Mouse (Mus musculus): ENCODE measurements around the gene Olfr49. TPM values are rescaled to one million over a fixed set of nuclear protein-coding genes. Genes with fewer than 3 reads are reported as not detected.

Olfr49 gene
- polyA plus RNA-seq, 1 experiment = not detected

DNA sequence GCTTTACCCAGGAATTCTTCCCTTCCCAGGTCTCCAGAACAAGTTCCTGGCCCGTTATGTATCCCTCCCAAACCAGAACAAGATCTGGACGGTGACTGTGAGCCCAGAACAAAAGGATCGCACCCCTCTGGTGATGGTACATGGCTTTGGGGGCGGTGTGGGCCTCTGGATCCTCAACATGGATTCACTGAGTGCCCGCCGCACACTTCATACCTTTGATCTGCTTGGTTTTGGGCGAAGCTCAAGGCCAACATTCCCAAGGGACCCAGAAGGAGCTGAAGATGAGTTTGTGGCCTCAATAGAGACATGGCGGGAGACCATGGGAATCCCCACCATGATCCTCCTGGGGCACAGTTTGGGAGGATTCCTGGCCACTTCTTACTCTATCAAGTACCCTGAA lies 22.1 kb downstream of the Olfr49 start:
- DNase-seq (ENCODE audit: low spot score) = no peak

DNA sequence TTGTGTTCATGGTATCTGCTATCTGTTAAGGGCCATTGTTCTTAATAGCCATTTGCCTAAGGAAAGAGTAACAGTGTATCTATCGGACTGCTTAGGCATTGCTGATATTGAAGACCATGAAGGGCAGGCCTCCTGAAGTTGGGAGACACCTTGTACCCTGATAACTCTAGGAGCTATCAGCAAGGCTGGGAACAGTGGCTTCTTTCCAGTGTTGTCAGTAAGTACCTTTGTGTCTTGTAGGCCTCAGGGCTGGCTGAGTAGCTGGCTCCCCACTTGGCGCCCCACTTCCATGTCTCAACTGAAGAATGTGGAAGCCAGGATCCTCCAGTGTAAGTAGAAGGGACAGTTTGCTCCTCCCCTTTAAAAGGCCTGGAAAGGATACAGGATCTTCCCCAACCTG lies 23.4 kb downstream of the Olfr49 start:
- DNase-seq (ENCODE audit: low spot score) = no peak

DNA sequence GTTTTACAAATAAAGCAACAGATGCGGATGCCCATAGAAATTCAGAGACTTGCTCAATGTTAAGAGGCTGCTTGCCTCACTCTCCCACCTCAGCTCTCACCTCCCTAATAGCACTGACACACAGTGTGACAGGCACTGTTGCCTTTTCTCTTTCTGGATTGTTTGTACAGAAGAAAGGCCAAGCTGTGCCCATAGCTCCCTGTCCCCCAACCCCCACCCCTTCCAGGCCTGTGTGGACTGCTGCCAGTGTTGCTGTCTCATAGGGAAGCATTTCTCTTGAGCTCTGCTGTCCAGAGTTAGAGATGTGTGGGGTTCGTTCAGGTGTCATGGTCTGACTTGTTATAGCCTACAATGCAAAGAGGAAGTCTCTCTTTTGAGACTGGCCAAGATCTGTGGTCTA lies 24.5 kb downstream of the Olfr49 start:
- no peak for DNase-seq (ENCODE audit: low spot score)

DNA sequence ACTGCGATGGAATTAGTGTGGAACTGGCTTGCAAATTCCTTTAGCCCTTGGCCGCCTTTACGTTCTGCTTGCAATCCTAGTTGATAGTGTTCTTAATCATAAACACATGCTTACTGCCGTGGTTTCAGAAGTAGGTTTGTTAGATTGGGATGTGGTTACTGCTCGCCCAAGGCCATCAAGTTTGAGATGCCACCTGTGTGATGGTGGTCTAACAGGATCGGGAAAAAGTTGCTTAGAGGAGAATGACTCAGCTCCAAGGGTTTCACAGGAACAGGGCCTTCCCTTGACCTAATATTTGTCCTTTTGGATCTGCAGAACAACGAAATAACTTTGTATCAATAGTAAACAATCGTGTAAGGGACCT lies 25.0 kb downstream of the Olfr49 start:
- no peak for DNase-seq (ENCODE audit: low spot score)

DNA sequence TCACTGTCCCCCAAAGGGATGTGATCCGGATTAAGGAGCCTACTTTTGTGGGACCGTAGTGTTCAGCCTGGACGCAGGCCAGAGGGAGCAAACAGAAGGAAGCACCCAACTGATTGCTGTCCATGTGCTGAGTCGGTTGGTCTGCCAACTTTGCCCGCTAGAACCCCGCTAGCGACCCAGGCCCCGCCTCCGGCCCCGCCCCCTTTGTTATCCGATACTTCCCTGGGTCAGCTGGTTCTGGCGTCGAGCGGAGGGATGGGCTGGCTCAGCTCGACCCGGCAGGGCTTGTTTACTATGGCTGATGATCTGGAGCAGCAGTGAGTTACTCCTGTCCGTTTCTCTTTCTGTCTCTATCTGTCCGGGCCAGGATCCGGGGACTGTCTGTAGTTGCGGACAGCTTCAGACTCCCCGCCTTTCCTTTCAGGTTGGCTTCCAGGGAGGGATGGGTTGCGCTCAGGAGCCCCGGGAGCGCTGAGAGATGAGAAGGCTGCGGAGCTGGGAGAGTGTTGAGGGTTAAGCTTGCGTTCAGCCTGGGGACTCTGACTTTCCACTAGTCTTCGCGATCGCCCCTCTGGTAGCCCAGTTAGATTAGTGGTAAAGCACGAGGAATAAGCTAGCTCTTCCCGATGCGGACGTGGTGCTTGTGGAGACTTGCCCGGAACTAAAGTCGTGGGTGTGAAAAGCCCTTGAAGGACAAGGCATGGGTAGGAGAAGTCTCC lies 25.6 kb downstream of the Olfr49 start:
- peak; percentile 82 for DNase-seq (ENCODE audit: low spot score)

DNA sequence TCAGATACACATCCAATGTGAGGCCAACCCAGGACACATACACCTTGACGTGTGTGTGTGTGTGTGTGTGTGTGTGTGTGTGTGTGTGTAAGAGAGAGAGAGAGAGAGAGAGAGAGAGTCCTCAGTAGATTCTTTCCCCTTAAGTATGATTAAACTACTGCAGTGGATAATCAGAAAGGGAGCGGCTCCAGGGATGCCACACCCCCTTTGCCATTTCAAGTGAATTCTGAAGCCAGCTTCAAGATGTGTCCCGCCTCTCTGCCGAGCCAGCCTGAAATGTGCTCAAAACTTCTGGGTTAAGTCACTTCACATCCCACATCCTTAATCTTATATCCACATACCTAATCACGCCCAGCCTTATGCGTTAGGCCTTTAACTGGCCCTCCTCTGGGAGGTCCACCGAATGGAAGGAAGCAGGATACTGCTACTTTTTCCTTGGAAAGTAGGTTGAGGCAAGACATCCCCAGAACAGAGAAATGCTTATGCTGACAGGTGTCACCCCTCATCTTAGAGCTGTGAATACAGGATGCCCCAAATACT lies 26.5 kb downstream of the Olfr49 start:
- DNase-seq (ENCODE audit: low spot score) = no peak

DNA sequence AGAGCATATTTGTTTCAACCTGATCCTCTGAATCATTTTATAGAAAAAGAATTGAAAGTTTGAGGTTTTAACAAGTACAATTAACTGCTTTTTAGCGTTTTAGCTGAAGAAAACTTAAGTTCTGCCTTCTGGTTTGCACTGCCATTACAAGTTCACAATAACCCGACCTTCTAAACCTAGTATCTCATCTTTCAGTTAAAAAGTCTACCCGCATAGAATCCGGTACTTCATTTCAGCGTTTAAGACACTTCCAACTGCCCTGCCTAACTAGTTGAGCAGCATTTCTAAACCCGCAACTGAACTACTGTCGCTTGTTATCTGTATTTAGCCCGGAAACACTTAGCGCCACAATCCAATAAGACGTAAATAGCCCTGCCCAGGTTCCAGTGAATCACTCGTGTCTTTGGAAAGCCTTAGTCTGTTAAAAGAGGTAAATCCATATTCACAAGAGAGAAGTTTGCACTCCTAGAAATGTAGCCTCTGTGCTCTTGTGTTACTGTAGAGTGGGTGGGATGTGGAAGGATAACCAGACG lies 30.0 kb downstream of the Olfr49 start:
- DNase-seq (ENCODE audit: low spot score) = no peak

DNA sequence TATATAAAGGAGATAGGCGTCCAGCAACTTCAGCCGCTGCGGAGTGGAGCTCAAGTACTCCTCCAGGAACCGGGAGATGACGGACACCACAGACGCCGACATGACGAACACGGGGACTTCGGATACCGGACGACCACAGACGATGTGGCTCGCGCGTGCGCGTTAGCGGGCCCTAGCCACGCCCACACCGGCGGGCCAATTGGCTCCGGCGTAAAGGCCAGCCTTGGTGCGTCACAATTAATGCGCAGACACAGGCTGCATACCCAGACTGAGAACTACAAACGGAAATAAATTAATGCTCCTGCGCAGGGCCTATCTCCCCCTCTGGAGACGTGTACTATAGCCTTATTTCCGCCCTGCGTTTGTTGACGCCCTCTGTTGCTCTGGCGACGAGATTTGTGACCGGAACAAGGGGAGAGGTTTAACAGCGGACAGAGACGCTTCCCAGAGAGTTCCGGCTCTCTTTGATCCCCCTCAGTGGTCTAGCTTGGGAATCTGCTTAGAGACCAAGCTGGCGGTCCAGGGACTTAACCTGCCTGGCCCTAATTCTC lies 30.9 kb downstream of the Olfr49 start, which contains the start of the genes Dad1 and Abhd4:
TSS of gene Dad1 (minus strand) at position 364 of the 551 bp plus-strand sequence.
TSS of gene Abhd4 (plus strand) at position 448 of the 551 bp plus-strand sequence.
- DNase-seq (ENCODE audit: low spot score) = peak; percentile 93

DNA sequence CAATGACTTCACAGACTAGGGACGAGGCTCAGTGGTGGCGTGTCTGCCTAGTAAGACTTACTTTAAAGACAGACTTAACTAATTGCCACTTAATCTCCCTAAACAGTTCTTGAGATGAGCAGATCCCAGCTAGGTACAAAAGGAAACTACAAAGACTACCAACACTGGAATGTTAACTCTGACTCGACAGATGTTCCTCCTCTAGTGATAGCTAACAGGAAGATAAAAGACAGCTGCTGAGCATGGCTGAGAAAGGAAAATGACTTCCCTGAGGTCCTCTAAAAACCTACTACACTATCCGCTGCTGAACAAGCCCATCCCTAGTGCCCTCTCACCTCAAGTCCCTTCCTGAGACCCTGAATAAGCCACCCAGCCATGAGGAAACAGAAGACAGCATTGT lies 34.6 kb downstream of the Olfr49 start:
- DNase-seq (ENCODE audit: low spot score) = no peak

DNA sequence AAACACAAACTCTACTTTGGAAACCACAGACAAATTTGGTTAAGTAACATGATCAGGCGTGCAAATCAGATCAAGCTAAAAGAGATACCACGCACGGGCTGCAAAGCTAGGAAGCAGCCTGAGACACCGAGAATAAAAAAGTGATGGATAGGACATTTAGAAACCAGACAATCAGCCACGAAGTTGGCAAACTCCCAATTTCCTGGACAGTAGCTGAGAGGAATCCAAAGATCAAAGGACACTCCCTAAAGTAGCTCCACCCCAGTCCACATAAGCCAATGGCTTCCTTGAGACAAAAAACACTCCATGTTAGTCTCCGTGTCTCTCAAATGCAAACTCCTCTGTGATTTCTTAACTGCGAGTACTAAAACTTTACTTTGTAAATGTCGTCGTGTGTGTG lies 35.4 kb downstream of the Olfr49 start:
- no peak for DNase-seq (ENCODE audit: low spot score)

DNA sequence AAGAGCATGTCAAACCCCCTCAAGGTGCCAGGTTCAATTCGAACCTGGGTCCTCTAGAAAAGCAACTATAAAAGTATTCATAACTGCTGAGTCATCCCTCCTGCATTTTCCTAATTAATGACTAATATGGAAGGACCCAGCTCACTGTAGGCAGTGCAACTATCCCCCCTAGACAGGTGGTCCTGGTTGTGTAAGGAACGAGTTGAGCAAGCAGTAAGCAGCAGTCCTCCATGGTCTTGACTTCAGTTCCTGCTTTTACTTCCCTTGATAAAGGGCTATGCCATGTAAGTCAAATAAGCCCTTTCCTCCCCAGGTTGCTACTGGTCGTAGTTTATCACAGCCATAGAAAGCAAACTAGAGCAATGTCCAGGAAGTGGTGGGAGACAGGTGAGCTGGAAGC lies 38.5 kb downstream of the Olfr49 start:
- DNase-seq (ENCODE audit: low spot score) = no peak

DNA sequence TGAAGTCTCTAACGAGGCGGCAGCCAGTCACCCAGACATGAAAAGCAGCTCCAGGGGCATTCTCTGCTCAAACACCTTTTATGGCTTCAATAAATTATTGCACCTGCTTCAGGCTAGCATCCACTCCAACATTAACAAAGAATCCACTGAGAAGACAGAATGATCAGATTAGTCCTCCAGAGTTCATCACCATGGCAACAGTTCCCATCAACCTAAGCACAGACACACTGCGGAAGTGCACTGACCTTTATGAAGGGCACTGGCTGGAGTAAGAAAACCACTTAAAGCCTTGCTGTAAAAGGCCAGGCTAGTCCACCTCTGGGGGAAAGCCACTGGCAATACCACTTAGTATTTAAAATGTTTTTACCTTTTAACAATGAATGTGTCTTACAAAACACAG lies 40.6 kb downstream of the Olfr49 start:
- DNase-seq (ENCODE audit: low spot score) = no peak

DNA sequence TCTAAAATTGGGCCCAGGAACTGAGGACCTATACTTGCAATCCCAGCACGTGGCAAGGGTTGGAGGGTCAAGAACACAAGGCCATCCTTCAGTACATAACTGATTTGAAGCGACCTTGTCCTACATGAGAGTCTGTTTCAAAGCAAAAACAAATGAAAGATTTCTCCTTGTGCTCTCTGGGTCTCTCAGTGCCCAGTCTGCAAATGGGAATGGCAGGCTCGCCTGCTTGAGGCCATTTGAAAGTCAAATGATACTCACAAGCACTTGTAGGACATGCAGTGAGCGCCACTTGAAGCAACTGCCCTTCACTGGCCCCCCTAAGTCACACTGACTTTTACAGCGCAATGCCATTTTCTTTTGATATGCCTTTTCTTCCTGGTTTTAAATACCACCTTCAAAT lies 44.2 kb downstream of the Olfr49 start:
- no peak for DNase-seq (ENCODE audit: low spot score)

DNA sequence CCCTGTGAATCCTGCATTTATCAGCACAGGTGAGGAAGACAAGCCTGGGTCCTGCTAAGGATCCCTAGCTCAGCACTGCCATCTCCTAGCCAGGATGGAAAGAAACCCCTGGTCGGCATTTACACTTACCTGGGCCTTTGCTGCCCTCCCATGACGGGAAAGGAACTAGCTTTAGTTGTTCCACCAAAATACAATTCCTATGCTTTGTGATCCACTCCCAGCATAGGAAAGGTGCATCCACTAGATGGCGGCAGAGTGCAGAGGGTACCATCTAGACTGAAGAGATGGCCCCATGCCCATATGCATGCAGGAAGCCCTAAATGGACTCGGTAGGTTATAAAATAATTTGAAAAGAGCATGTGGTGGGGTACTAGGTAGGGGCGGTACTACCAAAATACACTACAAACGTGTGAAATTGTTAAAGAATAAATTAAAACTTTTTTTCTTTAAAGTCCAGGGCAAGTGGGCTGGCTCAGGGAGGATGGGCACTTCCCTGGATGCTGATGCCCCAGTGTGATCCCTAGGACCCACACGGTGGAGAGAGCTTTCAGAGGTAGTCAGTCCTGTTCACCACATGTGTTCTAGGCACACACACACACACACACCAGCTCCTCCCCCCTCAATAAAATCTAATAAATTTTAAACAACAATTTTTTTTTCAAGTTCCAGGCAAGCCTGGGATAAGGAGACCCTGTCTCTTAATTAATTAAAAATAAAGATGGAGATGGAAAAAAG lies 45.6 kb downstream of the Olfr49 start:
- DNase-seq (ENCODE audit: low spot score) = peak; percentile 69

DNA sequence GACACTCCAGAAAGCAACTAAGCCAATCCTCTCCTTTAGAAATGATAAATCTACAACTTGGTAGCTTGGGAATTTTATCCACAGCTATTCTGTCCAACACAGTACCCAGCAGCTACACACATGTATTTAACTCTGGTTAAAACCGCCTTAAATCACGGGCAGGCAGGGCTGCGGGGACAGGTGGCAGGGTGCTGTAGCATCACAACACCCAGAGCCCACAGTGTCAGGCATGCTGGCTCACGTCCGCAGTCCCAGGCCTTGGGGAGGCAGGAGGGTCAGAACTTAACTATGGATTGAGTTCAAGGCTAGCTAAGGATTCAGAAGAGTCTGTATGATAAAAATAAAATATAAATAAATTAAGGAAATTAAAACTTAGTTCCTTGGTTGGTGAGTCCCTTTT lies 47.9 kb downstream of the Olfr49 start:
- no peak for DNase-seq (ENCODE audit: low spot score)

DNA sequence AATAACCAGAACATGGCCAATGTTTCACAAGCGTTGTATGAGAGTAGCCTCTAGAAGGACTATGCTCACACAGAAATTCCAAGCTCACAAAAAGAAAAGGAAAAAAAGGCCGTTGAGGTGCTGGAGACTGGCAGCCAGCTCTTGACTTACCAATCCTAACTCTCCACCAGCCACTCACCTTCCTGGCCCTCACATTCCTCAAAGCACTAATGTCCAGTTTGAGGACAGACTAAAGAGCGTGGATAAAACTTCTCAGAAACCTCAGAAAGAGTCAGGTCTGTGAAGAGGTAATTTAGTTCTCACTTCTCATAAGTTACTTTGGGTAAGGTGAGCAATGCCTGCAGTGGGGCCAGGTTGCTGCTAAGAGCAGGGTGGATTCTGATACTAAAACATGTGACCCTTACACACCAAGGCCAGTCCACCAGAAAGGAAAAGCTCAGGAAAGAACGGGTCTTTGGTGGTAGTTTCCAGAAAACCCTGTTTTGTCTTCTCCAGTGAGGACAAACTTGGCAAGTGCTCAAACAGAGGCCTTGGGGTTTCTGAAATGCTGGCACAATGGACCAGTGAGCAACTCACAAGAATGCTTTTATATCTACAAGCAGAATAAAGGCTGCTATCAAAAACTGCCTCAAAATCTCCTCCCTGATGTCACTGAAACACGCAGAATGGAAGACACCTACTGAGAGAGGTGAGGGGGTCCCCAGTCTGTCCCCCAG lies 48.8 kb downstream of the Olfr49 start:
- DNase-seq (ENCODE audit: low spot score) = no peak

DNA sequence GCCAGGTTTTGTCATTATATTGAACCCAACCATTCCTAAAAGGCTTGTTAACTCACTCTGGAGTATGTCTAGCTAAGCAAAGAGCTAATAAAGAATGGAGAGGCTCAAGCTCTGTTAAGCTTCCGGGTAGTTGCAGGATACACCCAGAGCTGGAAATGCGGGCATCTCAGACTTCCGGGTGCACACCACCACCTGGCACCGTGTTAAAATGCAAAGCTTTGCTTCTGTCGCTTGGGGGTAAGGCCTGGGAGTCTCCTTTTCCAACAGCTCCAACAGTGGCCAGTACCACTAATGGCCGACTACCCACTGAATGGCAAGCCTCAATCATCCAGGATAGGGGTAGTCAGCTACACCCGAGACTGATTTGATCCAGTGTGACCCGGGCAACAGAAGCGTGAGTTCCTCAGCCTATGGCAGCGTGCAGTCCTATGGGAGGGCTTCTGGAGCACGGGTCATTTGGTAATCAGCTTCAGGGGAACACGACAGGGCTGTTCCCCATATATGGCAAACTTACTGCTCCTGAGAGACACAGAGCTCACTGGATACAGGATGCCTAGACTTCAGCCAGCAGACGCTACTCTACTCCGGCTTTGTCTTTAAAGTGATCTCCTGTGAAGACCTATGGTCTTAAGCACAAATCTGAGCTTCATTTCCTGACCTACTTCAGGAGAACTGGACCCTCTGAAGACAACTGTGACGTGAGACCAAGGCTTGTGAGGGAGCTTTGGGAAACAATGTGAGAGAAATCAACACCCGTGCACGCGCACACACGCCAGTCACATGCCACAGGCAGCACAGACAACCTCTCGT lies 50.3 kb downstream of the Olfr49 start:
- no peak for DNase-seq (ENCODE audit: low spot score)

DNA sequence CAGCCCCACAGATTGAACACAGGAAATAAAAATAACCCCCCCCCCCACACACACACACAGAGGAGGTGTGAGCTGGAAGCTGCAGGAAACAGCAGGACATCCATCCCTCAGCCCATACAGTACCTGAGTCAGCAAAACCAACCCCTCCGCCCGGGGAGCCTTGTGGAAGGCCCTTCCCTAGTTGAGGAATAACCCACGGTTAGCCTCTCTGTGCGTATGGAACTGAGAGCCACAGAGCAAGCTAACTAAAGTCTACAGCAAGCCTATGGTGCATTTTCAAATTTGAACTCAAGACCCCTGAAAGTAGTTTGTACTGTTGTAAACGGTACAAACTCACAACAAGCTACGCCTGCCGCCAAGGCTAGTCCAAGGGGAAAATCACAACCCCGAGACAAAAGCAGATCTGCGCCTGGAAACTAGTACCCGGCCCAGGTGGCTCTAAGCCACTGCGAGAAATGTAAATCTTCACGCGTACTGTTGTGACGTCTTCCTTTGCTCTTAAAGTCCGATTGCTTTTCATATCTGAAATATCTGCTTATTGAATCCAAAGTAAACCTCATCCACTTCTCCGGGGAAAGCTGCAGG lies 51.1 kb downstream of the Olfr49 start:
- no peak for DNase-seq (ENCODE audit: low spot score)

DNA sequence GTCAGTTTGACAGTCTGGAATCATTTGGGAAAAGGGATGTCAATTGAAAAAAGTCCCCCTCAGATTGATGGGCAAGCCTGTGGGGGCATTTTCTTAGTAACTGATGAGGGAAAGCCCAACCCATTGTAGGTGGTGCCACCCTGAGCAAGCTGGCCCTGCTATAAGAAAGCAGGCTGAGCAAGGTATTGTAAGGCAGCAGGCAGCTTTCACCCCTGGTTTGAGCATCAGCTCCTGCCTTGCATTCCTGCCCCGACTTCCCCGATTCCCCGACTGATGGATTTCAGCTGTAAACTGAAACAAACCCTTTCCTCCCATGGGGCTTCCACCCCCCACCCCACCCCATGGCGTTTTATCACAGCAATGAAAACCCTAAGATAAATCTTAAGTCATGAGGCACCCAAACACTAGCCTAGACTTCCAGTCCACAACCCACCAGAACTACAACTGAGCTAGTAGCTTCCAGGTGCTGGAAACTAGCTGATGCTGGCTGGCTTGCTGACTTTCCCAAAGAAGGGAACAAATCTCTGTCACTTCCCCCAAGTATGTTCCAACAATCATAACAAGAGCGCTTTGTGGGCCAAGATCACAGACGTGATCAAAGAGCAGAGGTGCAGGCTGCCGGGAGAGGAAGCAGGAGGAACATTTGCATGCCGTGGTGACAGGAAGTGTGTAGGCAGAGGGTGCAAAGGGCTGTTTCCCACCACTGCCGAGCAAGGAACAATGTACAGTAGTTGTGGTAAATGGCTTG lies 51.8 kb downstream of the Olfr49 start:
- no peak for DNase-seq (ENCODE audit: low spot score)

DNA sequence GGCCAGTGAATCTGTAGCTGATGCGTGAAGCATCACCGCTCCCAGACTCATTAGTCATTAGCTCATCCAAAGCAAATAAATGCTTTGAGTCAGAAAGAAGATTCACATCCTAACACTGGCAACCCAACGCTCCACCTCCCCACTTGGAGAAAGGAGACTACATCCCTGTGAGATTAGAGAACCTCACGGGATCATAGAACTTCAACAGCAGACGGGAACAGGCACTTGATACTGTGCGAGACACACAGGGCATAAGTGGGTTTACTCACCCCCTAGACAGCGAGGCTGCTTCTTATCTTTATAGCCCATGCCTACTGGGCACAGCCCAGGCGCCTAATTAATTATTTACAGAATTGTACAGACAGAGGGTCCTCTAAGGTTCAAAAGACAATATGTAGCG lies 52.6 kb downstream of the Olfr49 start:
- DNase-seq (ENCODE audit: low spot score) = no peak
